Mouse (Mus musculus) adrenal gland, postnatal 10 days (tissue): Measurements from ENCODE around the gene St8sia1. TPM values are rescaled to one million over a fixed set of nuclear protein-coding genes. Genes with fewer than 3 reads are reported as not detected.

ENCODE experiments used
- DNase-seq: peaks from one replicate; pipeline ENCODE4 v3.0.0; 2021; ENCODE audit warnings: mixed read lengths
- total RNA-seq, 2 experiments: library from RNA; stranded (reverse); gene quantifications; 2 replicates each; pipeline ENCODE4 v1.2.3; 2021

Gene St8sia1
- total RNA-seq, 2 experiments from 2014 or later: 1.7 to 2.5 TPM

DNA sequence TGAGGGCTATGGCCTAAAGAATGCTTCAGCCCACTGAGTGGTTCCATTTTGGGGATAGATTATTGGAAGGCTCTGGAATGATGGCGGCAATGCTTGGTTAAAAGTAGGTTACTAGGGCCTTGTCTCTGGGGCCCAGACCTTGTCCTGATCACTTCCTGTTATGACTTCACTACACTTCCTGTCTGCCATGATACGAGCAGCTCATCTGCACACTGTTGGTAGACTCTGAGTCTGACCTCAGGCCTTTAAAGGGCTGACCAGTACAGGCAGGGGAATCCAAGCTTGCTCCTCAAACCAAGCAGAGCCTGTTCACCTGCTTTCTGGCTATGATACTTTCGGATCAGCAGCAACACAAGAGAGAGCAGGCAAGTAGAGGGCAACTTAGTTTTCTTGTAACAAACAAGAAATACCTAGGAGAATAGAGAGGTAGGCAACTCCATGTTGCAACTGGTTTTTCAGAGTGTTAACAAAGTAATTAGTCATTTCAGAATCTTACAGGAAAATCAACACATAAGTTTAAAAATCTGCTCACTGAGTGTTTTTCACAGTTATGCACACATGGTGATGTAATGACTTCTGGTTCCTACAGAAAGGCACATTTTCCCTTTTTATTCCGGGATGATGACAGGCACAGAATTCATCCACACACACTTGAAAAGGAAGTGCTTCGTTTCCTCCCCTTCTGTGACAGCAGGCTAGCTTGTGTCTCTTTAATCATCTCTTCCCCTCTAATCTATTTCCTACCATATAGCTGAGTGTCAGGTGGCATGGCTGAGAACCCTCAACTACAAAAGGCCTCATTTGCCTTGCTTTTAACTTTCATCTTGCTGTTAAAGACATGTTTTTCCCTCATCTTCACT is 55.1 kb downstream of the St8sia1 start:
- no peak for DNase-seq

DNA sequence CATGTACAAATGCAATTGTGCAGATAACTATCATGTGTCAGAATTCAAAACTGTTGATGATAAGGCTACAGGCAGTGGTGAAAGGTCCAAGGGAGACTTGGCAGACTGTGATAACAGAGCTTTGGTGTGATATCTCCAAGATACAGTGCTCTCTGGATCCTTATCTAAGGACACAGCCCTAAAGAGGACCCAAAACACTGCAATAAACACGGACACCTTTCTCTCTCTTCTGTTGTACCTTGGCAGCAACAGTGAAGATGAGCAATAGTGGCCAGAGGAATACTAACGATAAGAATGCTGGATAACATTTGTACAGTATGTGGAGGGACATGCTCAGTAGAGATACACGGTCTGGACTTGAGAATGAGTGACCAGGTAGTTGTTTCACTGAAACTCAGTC is 55.8 kb downstream of the St8sia1 start:
- DNase-seq: no peak

DNA sequence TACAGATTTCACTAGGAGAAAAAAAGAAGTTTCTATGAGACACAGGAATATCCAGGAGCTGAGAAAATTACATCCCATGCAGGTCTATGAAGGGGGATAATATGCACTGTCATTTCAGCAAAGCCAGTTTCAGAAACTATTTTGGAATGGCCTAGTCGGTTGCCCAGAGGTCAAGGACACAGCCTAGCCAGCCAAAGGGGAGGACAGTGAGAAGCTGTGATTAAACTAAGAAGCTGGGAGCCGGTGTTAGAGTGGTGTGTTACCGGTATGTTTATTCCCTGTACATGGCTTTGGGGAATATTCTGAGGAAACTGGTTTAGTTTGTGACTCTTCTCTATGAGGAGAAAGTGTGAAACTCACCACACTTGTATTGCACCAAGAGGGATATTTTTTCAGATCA is 68.9 kb downstream of the St8sia1 start:
- no peak for DNase-seq

DNA sequence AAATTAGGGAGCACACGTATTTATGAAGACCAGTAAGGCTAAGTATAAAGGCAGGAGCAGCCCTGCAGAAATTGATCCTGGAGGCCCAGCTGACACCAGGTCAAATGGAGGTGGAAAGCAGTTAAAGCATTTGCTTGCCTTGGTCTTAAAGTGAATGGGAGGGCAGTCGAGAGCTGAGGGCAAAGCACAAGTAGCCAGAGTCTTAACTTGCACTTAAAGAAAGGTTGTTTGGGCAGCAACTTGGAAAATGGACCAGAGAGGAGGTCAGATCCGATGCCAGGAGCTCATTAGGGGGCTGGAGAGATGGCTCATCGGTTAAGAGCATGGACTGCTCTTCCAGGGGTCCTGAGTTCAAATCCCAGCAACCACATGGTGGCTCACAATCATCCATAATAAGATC is 70.5 kb downstream of the St8sia1 start:
- no peak for DNase-seq

- DNase-seq: no peak
These were observed 73.9 kb downstream of the St8sia1 start for GRCm38 (mm10) chr6:142890321-142890720.

DNA sequence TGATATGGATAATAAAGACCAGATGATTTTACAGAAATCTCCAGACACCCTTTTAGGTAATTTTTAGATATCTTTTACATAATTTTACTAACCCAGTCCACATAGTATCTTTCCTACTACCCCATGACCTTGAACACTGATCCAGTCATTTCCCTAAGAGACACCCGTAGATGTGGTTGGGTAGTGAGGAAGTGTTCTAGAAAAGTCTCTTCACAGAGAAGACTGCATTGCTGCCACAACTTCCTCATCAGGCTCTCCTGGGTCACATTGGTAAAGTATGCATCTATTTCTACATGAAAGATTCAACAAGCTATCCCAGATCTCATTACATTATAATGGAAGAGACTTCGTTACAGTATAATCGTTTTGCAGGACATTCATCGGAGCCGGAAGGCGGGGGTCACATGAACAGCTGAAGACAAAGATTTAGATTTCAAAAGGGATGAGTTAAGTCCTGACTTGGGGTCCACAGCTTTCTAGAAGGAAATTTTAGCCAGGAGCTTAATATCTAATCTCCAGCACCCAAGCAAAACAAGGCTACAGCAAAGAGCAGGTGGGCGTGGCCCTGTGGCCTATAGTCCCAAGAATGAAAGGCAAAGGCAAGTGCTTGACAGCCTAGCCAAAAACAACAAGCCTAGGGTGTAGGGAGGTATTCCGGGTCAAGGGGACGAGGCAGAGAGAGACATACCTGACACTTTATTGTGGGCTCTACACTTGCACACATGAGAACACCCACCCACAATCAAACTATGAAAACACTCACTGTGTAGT is 75.1 kb downstream of the St8sia1 start:
- no peak for DNase-seq

- DNase-seq: no peak
These were observed 75.9 kb downstream of the St8sia1 start for GRCm38 (mm10) chr6:142888346-142888745.

DNA sequence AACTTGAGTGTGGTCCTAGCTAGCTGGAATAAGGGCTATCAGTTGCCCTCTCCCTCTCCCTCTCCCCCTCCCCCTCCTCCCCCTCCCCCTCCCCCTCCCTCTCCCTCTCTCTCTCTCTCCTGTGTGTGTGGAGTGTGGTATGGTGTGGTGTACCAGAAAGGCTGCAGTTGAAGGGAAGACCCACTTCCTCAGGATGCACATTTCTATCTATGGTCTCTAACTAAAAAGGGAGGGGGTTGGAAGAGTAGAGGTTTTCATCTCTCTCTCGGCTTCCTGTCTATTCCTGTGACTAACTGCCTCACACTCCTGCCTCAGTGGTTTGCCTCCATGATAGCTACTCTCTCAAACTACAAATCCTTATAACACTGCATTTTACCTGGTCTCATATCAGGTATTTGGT is 76.9 kb downstream of the St8sia1 start:
- DNase-seq: no peak

DNA sequence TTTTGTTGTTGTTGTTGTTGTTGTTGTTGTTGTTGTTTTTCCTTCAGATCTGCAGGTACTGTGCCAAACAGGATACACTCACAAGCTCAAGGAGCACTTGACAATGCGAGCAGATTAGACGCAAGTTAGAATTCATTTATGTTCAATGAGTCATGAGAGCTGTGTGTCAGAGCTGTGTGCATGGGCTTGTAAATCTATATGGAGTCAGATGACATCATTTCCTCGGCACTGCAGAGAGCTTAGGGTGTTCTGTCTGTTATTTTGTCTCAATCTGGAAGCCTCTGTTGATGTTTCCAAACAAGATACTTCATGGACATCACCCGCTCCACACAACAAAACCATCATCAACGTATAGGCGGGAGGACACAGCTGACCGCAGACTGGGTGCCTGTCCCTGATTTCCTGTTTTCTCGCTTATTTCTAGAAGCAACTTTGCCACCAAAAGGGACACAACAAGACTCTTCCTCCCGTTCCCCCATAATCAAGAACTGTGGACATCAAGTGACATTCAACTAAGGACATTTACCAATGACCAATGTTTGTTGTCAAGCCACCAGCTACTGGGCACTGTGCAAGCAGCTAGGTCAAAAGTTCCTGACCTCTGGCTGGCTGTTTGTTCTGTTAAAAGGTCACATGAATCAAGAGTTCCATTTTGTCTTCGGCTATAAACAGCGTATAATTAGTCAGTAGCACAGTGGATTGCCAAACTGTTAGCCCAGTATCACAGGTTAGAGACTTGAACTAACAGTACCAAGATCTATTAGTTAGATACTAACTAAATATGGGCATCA is 78.7 kb downstream of the St8sia1 start:
- DNase-seq: no peak

GRCm38 (mm10) chr6:142884128-142884527 is 80.1 kb downstream of the St8sia1 start:
- DNase-seq: peak; percentile 12

DNA sequence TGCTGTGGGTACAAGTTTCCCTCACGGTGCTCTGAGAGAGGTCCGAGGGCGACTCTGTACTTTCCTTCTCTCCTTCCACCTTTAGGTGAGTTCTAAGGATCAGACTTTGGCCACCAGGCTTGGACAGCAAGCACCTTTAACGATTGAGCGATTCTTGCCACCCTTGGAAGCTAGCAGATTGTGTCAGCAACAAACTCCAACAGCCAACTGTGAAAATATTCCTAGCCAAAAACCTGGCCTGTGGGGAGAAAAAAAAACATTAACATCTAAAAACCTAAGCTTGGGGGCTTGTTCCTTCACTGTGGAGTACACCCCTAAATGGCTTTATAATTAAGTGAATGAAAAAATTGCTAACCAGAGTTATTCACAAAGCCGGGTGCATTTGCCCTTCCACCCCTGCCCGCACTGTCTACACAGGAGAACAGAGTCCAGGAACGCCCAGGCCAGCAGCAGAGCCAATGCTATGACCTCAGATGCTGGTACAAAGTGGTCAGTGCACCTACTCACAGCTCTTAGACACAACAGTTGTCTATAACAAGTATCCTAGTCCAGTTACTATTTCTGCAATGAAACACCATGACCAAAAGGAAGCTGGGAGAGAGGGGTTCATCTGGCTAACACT is 83.3 kb downstream of the St8sia1 start:
- DNase-seq: no peak

GRCm38 (mm10) chr6:142878744-142879701 is 85.2 kb downstream of the St8sia1 start:
- peak; percentile 71 for DNase-seq

DNA sequence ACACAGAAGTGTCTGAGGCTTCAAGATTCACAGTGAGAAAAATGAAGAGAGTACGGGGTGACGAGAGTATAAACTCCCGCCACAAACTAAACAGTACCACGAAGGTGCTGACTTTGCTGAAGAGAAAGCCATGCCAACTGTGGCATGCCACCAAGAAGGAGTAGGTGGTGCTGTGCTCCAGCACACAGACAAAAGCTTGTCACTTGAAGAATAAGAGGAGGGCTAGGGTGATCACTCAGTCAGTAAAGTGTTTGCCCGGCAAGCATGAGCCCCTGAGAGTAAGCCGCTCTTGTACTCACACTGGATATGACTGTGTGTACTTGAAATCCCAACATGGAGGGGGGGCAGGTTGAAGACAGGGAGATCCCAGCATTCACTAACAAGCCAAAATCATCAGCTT is 87.0 kb downstream of the St8sia1 start:
- no peak for DNase-seq

DNA sequence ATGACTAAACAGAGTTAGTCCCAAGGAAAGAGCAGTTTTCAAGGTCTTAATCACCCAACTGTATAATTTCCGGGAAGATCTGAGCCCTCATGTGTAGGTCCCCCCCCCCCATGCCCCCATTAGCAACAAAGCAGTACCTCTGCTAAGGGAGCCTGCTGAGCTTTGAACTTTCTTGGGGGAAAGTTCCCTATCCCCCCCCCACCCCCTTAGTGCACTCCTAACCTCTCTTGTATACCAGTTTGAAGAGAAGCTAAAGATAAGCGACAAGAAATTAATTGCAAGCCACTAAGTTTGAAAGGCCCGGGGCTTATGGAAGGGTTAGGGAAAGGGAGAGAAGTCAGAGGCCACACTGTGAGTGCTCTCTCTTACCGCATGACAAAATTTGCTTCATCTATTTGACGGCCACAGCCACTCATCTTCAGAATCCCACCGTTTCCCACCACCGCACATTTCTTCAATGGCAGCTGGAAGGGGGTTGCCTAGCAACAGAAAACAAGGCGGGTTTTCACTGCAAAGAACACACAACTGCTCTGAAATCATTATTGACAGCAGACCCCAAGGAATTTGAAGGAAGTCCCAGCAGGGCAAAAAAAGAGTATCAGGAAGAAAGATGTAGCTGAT is 87.9 kb downstream of the St8sia1 start:
- DNase-seq: no peak

GRCm38 (mm10) chr6:142873795-142874563 is 90.3 kb downstream of the St8sia1 start:
- no peak for DNase-seq

- DNase-seq: no peak
These were observed 94.4 kb downstream of the St8sia1 start for GRCm38 (mm10) chr6:142869715-142870422.

- DNase-seq: no peak
These were observed 96.7 kb downstream of the St8sia1 start for GRCm38 (mm10) chr6:142867471-142868055.

GRCm38 (mm10) chr6:142867023-142867422 is 97.2 kb downstream of the St8sia1 start:
- no peak for DNase-seq

DNA sequence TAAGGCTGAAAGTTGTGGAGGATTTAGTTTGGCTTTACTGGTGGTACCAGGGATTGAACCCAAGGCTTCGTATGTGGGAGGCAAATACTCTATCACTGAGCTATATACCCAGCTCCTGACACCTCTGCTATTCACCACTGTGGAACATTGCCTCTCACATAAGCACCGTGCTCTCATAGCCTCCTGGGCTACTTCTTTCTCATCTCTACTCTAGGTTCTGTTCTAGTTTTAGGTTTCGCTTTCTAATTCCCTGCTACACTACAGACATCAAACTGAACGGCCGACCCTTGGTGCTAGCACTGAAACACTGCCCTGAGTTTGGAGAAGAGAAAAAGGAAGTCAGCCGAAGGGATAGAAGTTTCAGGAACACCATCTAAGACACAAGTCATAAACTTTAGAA is 99.1 kb downstream of the St8sia1 start:
- DNase-seq: no peak
